Mouse (Mus musculus) E14TG2a.4 (cell line): ENCODE measurements around the gene Abhd13.

Experiments
- CTCF ChIP-seq: conservative IDR thresholded peaks from 2 replicates; pipeline ENCODE4 v1.5.1; 2014; ENCODE audit warnings: low read length
- NANOG ChIP-seq: IDR thresholded peaks from 2 replicates; pipeline ENCODE4 v1.6.1; 2014; ENCODE audit warnings: borderline replicate concordance, low read length, mixed read lengths

- TF ChIP-seq CTCF (no peak), NANOG (no peak)
Observed at GRCm38 (mm10) chr8:10031177-10031576, 53.7 kb downstream of the Abhd13 start.
